Mouse (Mus musculus): ENCODE results near the gene Olfr859. TPM values are rescaled to one million over a fixed set of nuclear protein-coding genes. Genes with fewer than 3 reads are reported as not detected.
"Not testable (repeated sequence)": the region's sequence is repeated elsewhere in the genome, so short reads cannot be mapped to it uniquely, and the experiment has no call there.

The Olfr859 gene
- polyA plus RNA-seq (2015; fragmentation: Nextera tagmentation; extraction: Ambion mirVana), result not detected in 2 replicates

DNA sequence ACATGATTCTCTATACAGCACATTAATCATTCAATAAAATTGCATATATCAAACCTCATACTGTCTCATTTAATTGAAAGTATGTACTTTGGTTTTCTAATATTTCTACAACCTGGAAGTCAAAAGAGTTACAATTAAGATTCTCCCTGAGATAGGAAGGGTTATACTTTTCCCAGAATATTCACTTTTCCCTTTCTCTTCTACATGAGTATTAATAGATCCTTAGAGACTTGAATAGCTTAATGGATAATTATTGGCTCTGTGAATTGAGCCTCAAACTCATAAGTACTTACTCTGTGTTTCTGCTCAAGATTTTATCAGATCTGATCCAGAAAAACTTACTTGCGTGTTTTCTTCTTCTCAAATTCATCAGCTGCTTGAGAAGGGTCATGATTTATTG is at the start of gene Olfr859:
Olfr859 (plus strand) TSS at position 301 of the 400 bp plus-strand sequence.
- 73% methylated on average over 1 of the region's 1 CpGs for WGBS

DNA sequence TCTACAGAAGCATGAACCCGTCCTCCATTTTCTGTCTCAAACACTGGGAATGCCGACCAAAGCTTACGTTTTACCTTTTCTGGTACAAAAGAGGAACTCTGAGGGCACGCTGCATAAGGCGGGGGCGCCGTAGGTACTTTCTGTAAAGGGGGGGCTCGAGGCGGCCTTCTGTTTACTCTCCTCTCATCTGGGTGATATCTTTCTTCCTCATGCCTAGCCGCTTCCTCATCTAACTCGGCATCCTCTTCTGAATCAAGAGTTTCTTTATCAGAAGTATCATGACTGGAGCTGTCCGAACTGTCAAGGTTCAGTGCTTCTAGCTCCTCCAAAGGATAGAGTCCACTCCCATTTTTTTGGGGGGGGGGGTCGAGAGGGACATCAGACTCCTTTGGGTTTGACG is 35.6 kb upstream of the Olfr859 start:
- no peaks in the 10 kb centered on the region for H3K4me1 ChIP-seq
- no peaks in the 10 kb centered on the region for H3K36me3 ChIP-seq
- H3K4me3 ChIP-seq (replicated peaks), result no peak overlapping the region
- ATAC-seq (replicated peaks; ENCODE audit: low FRiP score), result no peak
- no peak overlapping the region for H3K9ac ChIP-seq
- H3K9me3 ChIP-seq (replicated peaks), result peaks cover 25% of the 10 kb centered on the region
- no peaks in the 10 kb centered on the region for H3K27me3 ChIP-seq
- H3K27ac ChIP-seq, result no peak overlapping the region
- no peak overlapping the region for H3K4me2 ChIP-seq
- WGBS, result 85% methylated on average over 14 of the region's 14 CpGs

More for the DNA sequence above, at the start of gene Olfr859:
- not testable (repeated sequence) for H3K27ac ChIP-seq; H3K4me1 ChIP-seq; H3K9me3 ChIP-seq (replicated peaks); H3K4me3 ChIP-seq (replicated peaks); H3K4me2 ChIP-seq; H3K9ac ChIP-seq; H3K36me3 ChIP-seq; ATAC-seq (replicated peaks; ENCODE audit: low FRiP score); H3K27me3 ChIP-seq

DNA sequence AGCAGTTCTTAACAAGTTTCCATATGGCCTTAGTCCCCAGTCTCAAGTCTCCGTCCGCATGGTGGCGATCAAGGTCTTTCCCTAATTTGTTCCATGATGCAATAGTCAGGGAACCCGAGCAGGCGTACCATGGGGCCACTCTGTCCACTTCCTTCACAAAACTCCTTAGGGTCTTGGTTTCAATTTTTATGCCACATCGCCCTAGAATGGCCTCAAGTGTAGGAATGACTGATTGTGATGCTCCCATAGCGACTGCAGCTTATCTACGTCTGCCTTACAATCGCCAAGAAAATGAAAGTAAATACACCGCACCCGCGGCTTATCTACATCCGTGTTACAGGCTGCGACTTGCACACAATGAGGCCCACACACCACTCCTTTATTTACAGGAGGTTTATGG is 35.0 kb upstream of the Olfr859 start:
- Histone ChIP-seq H3K9me3 (replicated peaks) (peaks cover 20% of the 10 kb centered on the region), H3K4me3 (replicated peaks) (no peak overlapping the region), H3K4me2 (no peak overlapping the region), H3K9ac (no peak overlapping the region), H3K4me1 (no peaks in the 10 kb centered on the region), H3K36me3 (no peaks in the 10 kb centered on the region), H3K27me3 (no peaks in the 10 kb centered on the region), H3K27ac (no peak overlapping the region)
- ATAC-seq (replicated peaks; ENCODE audit: low FRiP score), result no peak
- WGBS, result 95% methylated on average over 14 of the region's 14 CpGs

DNA sequence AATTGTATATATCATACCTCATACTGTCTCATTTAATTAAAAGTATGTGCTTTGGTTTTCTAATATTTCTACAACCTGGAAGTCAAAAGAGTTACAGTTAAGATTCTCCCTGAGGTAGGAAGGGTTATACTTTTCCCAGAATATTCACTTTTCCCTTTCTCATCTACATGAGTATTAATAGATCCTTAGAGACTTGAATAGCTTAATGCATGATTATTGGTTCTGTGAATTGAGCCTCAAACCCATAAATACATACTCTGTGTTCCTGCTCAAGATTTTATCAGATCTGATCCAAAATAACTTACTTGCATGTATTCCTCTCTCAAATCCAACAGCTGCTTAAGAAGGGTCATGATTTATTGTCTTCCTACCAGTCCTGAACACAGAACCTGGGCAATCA is 24.7 kb upstream of the Olfr859 start, which contains the start of gene Olfr58:
Olfr58 (plus strand) TSS at position 301 of the 400 bp plus-strand sequence.
- no peak within 1 kb of the TSS for H3K27ac ChIP-seq
- H3K4me2 ChIP-seq, result no peak within 1 kb of the TSS
- no peaks in the 10 kb centered on the region for H3K36me3 ChIP-seq
- H3K9ac ChIP-seq, result no peak within 1 kb of the TSS
- no peak within 1 kb of the TSS for H3K4me3 ChIP-seq (replicated peaks)
- no peaks in the 10 kb centered on the region for H3K9me3 ChIP-seq (replicated peaks)
- no peaks in the 10 kb centered on the region for H3K27me3 ChIP-seq
- no peaks in the 10 kb centered on the region for H3K4me1 ChIP-seq
- no peak for ATAC-seq (replicated peaks; ENCODE audit: low FRiP score)

DNA sequence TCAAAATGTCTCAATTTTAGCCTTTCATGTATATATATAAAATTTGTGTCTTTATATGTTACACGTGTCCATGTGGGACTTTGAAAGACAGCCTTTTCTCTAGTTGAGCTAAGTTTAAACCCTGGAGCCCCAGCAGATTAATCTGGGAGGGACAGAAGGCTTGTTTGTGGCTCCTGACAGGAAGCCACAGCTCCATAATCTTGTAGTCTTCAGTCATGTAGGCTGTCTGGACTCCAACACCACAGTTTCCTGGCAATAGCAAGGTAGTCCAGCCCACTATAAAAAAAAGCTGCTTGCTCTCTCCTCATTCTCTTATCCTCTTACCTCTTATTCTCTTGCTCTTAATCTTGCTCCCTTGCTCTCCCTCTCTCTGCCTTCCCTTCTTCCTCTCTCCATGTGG is 1.7 kb upstream of the Olfr859 start:
- H3K9me3 ChIP-seq (replicated peaks), result no peaks in the 10 kb centered on the region; the same call in 1 of the 2 replicates
- 81% methylated on average over 1 of the region's 1 CpGs for WGBS
- no peak overlapping the region for H3K9ac ChIP-seq
- H3K4me2 ChIP-seq, result no peak overlapping the region
- no peak for ATAC-seq (replicated peaks; ENCODE audit: low FRiP score)
- no peaks in the 10 kb centered on the region for H3K27me3 ChIP-seq
- H3K4me3 ChIP-seq (replicated peaks), result no peak overlapping the region
- no peaks in the 10 kb centered on the region for H3K4me1 ChIP-seq
- no peaks in the 10 kb centered on the region for H3K36me3 ChIP-seq
- no peak overlapping the region for H3K27ac ChIP-seq

DNA sequence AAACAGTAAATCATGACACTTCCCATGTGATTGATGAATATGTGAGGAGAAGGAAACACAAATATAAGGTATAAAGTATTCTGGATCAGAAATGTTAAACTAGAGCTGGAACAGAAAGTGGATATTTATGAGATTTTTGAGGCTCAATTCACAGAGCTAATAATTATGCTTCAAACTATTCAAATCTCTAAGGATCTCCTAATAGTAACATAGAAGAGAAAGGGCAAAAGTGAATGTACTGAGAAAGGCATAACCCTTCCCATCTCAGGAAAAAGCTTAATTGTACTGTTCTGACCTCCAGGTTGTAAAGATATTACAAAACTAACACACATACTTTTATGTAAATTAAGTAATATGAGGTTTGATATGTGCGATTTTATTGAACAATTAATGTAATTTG is 44.9 kb downstream of the Olfr859 start, which contains the start of gene Olfr860:
Olfr860 (minus strand) TSS at position 101 of the 400 bp plus-strand sequence.
- Histone ChIP-seq H3K4me1 (no peaks in the 10 kb centered on the region), H3K9ac (no peak within 1 kb of the TSS), H3K9me3 (replicated peaks) (no peaks in the 10 kb centered on the region), H3K27ac (no peak within 1 kb of the TSS), H3K4me2 (no peak within 1 kb of the TSS), H3K4me3 (replicated peaks) (no peak within 1 kb of the TSS), H3K27me3 (no peaks in the 10 kb centered on the region), H3K36me3 (no peaks in the 10 kb centered on the region)
- ATAC-seq (replicated peaks; ENCODE audit: low FRiP score), result no peak
- WGBS, result 72% methylated on average over 1 of the region's 1 CpGs

Other genes starting within 250 kb of the Olfr859 start
- not detected in 2 replicates for gene Olfr854, start 237.5 kb upstream of the Olfr859 start, polyA plus RNA-seq (2015; fragmentation: Nextera tagmentation; extraction: Ambion mirVana)
- gene Olfr855, start 222.3 kb upstream of the Olfr859 start, polyA plus RNA-seq (2015; fragmentation: Nextera tagmentation; extraction: Ambion mirVana), result not detected in 2 replicates
- 31.6 and 33.1 TPM in 2 replicates for gene Zfp317, start 182.8 kb upstream of the Olfr859 start, polyA plus RNA-seq (2015; fragmentation: Nextera tagmentation; extraction: Ambion mirVana)
- gene Olfr857, start 95.5 kb upstream of the Olfr859 start, polyA plus RNA-seq (2015; fragmentation: Nextera tagmentation; extraction: Ambion mirVana), result not detected in 2 replicates
- not detected in 2 replicates for gene Olfr58, start 24.6 kb upstream of the Olfr859 start, polyA plus RNA-seq (2015; fragmentation: Nextera tagmentation; extraction: Ambion mirVana)
- not detected in 2 replicates for gene Olfr860, start 44.8 kb downstream of the Olfr859 start, polyA plus RNA-seq (2015; fragmentation: Nextera tagmentation; extraction: Ambion mirVana)
- not detected in 2 replicates for gene Olfr862, start 83.1 kb downstream of the Olfr859 start, polyA plus RNA-seq (2015; fragmentation: Nextera tagmentation; extraction: Ambion mirVana)
- gene Olfr77, start 112.0 kb downstream of the Olfr859 start, polyA plus RNA-seq (2015; fragmentation: Nextera tagmentation; extraction: Ambion mirVana), result 0.23 and 0.32 TPM in 2 replicates
- not detected in 2 replicates for gene Olfr866, start 223.1 kb downstream of the Olfr859 start, polyA plus RNA-seq (2015; fragmentation: Nextera tagmentation; extraction: Ambion mirVana)

Measured in kidney, embryonic 15.5 days (tissue).